Mouse (Mus musculus): ENCODE results near the gene Tex2. TPM values are rescaled to one million over a fixed set of nuclear protein-coding genes. Genes with fewer than 3 reads are reported as not detected.
"Not testable (repeated sequence)": the region's sequence is repeated elsewhere in the genome, so short reads cannot be mapped to it uniquely, and the experiment has no call there.

Gene Tex2
- 10.3 and 11.9 TPM in 2 replicates for polyA plus RNA-seq (2015; fragmentation: Nextera tagmentation; extraction: Ambion mirVana)

DNA sequence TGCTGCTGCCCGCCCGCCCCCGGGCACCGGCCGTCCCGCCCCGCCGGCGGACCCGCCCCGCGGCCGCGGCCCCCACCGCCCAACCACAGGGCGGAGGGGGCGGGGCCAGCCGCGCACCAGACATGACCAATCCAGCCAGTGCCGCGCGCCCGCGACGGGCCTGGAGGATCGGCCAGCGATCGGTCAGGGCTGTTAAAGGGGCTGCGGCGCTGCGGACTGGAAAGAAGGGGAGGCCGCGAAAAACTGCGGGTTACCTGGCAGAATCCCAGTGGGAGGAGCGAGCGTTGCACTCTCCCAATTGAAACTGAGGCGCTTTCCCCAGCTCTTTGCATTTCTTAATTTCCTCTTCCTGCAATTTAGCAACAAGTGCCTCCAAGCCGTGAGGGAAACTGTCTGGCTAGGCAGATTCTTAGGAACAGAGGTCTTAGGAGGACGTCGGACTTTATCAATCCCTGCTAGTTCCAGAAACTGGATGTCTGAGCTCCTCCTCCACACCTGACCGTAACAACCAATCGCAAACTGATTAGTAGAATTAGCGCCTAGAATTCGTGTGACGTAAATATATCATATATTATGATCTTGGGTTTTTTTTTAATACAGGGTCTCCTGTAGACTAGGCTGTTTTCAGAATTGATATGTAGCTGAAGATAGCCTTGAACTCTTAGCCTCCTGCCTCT, at the start of gene Tex2:
Gene Tex2 (minus strand): TSS at position 463 of the 677 bp plus-strand sequence.
- peak within 1 kb of the TSS; percentile 89 for H3K4me2 ChIP-seq
- ATAC-seq (ENCODE audit: insufficient read depth, low FRiP score, low read depth): peak; percentile 97
- no peaks in the 10 kb centered on the region for H3K27me3 ChIP-seq (replicated peaks)
- no peaks in the 10 kb centered on the region for H3K36me3 ChIP-seq
- peaks cover 18% of the 10 kb centered on the region for H3K4me1 ChIP-seq
- peak within 1 kb of the TSS; percentile 94 for H3K27ac ChIP-seq
- peak within 1 kb of the TSS; percentile 99 for H3K4me3 ChIP-seq (replicated peaks)
- peak within 1 kb of the TSS; percentile 90 for H3K9ac ChIP-seq
- no peaks in the 10 kb centered on the region for H3K9me3 ChIP-seq
- under 1% methylated on average over 45 of the region's 45 CpGs for WGBS

DNA sequence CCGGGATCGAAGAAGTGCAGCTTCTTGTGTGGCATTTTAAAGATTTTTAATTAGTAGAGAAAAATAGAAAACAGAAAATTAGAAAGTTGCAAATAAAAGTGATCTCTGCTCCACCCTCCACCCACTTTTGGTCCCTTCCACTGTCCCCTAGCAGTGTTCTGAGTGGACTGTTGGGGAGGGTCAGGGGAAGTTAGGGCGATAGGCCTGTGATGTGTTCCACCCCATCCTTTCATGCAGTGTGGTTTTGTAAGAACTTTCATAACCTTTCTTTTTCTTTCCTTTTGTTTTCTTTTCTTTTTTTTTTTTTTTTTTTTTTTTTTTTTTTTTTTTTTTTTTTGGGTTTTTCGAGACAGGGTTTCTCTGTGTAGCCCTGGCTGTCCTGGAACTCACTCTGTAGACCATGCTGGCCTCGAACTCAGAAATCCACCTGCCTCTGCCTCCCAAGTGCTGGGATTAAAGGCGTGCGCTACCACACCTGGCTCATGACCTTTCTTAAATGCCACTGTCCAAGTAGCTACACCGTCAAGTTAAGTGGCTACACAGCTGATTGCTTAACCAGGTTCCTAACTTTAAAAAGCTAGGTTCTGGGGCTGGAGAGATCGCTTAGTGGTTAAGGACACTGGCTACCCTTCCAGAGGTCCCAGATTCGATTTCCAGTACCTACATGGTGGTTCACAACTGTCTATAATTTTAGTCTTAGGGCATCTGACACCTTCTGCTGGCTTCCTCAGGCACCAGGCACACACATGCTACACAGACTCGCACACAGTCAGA, 49.6 kb upstream of the Tex2 start:
- Histone ChIP-seq H3K9me3 (no peaks in the 10 kb centered on the region), H3K9ac (no peak overlapping the region), H3K4me3 (replicated peaks) (no peak overlapping the region), H3K27me3 (replicated peaks) (no peaks in the 10 kb centered on the region), H3K27ac (no peak overlapping the region), H3K4me1 (peaks cover 29% of the 10 kb centered on the region), H3K36me3 (no peaks in the 10 kb centered on the region), H3K4me2 (no peak overlapping the region)
- WGBS: 87% methylated on average over 10 of the region's 11 CpGs
- no peak for ATAC-seq (ENCODE audit: insufficient read depth, low FRiP score, low read depth)

DNA sequence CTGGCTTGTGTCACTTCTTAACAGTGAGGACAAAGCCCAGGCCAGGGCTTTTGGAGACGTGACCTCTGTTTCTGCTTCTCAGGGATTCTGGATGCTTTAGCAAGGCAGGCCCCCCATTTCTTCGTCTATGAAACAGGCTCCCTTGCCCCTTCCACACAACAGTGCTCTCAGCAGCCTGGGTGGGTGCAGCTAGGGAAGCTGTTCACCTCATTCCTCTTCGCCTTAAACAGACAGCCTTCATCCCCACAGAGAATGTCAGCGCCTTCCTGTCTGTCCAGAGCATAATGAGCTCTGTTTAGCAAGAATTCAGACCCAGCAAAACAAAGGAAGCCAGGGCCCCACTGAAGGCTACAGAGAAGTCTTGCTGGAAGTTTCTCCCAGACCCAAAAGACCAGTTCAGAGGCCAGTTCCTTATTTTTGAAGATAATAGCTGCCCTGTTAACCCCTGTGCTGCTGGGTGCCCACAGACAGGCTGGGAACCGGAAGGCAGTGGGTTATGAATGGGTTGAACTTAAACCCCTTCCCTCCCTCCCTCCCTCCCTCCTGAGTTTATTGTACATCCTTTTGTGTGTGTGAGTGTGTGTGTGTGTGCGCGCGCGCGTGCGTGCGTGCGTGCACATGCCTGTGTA, 47.3 kb upstream of the Tex2 start:
- Histone ChIP-seq H3K9ac (no peak overlapping the region), H3K27me3 (replicated peaks) (no peaks in the 10 kb centered on the region), H3K27ac (peak overlapping the region; percentile 93), H3K4me1 (peaks cover 35% of the 10 kb centered on the region), H3K4me3 (replicated peaks) (no peak overlapping the region), H3K9me3 (no peaks in the 10 kb centered on the region), H3K36me3 (no peaks in the 10 kb centered on the region), H3K4me2 (no peak overlapping the region)
- 65% methylated on average over 13 of the region's 13 CpGs for WGBS
- no peak for ATAC-seq (ENCODE audit: insufficient read depth, low FRiP score, low read depth)

DNA sequence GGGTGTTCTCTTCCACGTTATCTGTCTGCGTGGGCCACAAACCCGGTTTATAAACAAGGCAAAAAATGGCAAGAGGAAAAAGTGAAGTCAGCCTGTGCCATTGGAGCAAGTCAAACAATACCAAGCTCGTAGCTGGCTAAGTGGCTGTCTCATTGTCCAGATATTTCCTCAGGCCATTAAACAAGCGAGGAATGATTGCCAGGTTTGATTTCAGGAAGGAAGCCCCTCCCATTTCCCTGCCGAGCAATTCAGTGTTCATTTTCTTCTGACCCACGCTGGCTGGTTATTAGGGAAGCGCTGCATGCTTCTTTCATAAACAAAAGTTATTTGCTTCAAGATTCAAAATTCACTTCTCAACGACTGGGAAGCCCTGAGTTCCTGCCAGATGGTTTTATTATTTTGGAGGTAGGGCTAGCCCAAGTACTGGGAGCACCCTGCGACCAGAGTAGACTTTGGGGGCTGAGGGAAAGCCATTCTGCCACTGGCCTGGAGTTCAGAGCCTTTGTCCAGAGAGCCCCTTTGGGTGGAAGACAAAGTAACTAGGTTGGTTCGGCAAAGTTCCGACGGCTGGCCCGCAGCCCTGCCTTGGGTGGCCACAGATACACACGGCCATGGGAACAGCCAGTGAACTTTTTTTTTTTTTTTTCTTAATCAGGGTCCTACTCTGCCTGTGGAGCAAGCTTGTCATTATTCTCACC, 46.5 kb upstream of the Tex2 start:
- no peak overlapping the region for H3K9ac ChIP-seq
- WGBS: 40% methylated on average over 15 of the region's 15 CpGs
- no peaks in the 10 kb centered on the region for H3K27me3 ChIP-seq (replicated peaks)
- peaks cover 35% of the 10 kb centered on the region for H3K4me1 ChIP-seq
- no peaks in the 10 kb centered on the region for H3K36me3 ChIP-seq
- no peak for ATAC-seq (ENCODE audit: insufficient read depth, low FRiP score, low read depth)
- H3K4me3 ChIP-seq (replicated peaks): no peak overlapping the region
- H3K4me2 ChIP-seq: no peak overlapping the region
- H3K27ac ChIP-seq: peak overlapping the region; percentile 93
- H3K9me3 ChIP-seq: no peaks in the 10 kb centered on the region

DNA sequence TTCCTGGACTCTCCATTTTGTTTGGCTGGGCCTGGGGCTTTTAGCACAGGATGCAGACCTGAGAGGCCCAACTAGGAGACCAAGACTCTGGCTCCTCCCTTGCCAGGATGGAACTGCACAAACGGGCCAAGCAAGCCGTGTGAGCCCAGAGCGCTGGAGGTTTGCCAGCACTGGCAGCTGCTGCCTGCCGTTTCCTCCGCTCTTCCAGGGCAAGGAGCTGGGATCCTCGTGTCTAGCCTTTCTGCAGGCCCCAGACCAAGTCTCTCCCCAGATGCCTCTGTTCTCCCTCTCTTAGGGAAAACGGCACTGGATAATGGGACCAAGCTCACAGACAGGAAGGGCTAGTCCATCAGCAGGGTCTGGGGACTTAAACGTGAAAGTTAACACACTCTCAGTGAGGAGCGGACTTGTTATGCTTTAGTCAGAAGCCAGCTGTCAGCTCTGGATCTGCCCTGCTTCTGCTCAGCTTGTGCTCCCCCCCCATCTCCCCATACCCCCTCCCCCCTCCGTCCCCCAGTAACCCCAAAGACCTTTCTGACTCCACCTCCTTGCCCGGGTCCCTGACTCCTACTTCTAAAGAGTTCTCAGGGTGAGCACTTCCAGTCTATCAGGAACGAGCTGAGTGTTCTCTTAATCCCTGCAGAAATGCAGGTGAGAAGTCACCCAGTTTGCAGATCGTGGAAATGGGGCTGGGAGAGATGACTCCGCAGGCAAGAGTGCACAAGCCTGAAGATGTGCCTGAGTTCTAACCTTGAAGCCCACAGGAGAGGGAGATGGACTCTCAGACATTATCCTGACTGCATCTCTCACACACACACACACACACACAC, 45.0 kb upstream of the Tex2 start:
- Histone ChIP-seq H3K9me3 (no peaks in the 10 kb centered on the region), H3K9ac (no peak overlapping the region), H3K4me3 (replicated peaks) (no peak overlapping the region), H3K27ac (peak overlapping the region; percentile 93), H3K4me2 (peak overlapping the region; percentile 34), H3K4me1 (peaks cover 35% of the 10 kb centered on the region), H3K27me3 (replicated peaks) (no peaks in the 10 kb centered on the region), H3K36me3 (no peaks in the 10 kb centered on the region)
- WGBS: 16% methylated on average over 14 of the region's 14 CpGs
- peak; percentile 80 for ATAC-seq (ENCODE audit: insufficient read depth, low FRiP score, low read depth)

DNA sequence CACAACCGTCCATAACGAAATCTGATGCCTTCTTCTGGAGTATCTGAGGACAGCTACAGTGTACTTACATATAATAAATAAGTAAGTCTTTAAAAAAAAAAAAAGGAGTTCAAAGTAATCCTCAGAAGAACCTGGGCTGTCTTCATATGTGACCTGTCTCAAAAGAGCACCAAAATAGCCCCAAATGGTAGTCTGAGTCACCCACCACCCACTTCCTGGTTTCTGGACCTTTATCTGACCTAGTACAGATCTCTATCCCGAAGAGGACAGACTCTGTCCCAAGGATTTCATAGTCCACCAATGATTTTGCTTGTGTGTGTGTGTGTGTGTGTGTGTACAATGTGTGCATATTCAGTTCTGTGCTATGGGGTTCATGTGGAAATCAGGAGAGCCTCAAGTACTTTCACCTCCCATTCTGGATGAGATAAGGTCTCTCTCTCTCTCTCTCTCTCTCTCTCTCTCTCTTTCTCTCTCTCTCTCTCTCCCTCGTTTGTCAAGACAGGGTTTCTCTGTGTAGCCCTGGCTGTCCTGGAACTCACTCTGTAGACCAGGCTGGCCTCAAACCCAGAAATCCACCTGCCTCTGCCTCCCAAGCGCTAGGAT, 43.8 kb upstream of the Tex2 start:
- 75% methylated on average over 5 of the region's 5 CpGs for WGBS
- not testable (repeated sequence) for ATAC-seq (ENCODE audit: insufficient read depth, low FRiP score, low read depth)

DNA sequence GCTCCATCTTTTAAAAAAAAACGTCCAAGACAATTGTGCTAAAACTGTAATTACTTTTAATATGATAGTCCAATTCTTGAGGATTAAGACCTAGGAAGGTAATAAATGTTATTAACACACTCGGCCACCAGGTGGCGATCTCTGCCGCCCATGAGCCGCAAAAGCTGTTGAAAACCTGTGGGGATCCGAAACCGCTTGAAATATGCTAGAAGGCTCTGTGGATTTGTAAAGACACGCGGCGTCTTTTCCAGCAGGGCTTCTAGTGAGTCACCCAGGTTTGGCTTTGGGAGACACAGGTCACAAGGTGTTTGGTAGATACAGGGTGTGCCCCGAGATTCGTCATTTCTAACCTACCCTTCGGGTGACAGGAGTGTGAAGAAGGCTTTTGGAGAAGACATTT, 35.1 kb upstream of the Tex2 start:
- no peak overlapping the region for H3K27ac ChIP-seq
- no peaks in the 10 kb centered on the region for H3K4me1 ChIP-seq
- no peaks in the 10 kb centered on the region for H3K36me3 ChIP-seq
- no peak overlapping the region for H3K4me3 ChIP-seq (replicated peaks)
- H3K9me3 ChIP-seq: no peaks in the 10 kb centered on the region
- H3K27me3 ChIP-seq (replicated peaks): no peaks in the 10 kb centered on the region
- no peak for ATAC-seq (ENCODE audit: insufficient read depth, low FRiP score, low read depth)
- 22% methylated on average over 13 of the region's 13 CpGs for WGBS
- no peak overlapping the region for H3K4me2 ChIP-seq
- H3K9ac ChIP-seq: no peak overlapping the region

More for the DNA sequence above, 43.8 kb upstream of the Tex2 start:
- Histone ChIP-seq H3K27ac (peak overlapping the region; percentile 93), H3K4me1 (peaks cover 35% of the 10 kb centered on the region)
- H3K36me3 ChIP-seq; H3K9me3 ChIP-seq; H3K9ac ChIP-seq; H3K4me2 ChIP-seq; H3K4me3 ChIP-seq (replicated peaks); H3K27me3 ChIP-seq (replicated peaks): not testable (repeated sequence)

DNA sequence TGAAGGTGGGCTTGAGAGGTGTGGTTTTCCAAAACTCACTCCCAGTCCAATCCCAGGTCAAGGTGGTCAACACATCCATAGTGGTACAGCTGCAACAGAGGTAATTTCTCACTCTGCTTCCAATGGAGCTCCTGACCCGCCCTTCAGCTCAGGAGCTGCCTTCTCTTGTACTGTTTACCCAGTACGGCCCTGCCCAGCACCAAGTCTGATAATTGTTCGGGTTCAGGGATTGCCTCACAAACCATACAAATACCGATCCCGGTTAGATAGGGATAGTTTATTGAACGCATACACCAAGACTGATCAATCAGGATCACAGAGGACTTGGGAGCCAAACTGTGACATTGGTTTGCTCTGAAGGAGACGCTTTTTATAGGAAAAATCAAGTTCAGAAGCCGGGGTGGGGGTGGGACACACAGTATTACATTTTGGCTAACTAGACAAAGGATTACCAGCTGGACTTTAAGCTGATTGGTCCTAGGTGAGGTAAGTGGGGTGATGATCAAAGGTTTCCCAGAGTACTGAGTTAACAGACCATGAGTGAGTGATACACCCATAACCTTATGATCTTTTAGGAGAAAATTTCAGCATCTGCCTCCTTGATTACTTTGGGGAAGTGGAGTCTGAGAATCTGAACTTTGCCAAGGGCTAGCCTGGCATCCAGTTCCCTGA, 29.9 kb upstream of the Tex2 start:
- 63% methylated on average over 8 of the region's 8 CpGs for WGBS
- no peak for ATAC-seq (ENCODE audit: insufficient read depth, low FRiP score, low read depth)
- peak overlapping the region; percentile 72 for H3K27ac ChIP-seq

DNA sequence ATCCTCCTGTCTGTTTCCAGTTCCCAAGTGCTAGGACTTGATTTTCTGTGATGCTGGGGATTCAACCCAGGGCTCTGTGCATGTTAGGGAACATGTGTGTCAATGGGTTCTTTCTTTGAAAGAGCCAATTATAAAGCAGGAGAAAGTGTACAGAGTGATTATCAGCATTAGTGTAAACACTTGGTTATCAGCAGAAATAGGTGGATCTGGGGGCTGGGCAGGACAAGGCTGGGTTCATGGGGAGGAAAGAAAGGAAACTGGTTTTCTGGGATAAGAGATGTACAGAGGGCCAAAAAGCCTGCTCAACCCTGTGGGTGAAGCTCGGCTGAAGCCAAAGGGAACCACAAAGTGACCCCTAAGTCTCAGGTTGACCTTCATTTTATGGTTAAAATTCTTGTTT, 28.4 kb upstream of the Tex2 start:
- H3K4me3 ChIP-seq (replicated peaks): no peak overlapping the region
- H3K9me3 ChIP-seq: no peaks in the 10 kb centered on the region
- no peak overlapping the region for H3K4me2 ChIP-seq
- peak; percentile 74 for ATAC-seq (ENCODE audit: insufficient read depth, low FRiP score, low read depth)
- H3K36me3 ChIP-seq: no peaks in the 10 kb centered on the region
- no peaks in the 10 kb centered on the region for H3K27me3 ChIP-seq (replicated peaks)
- peaks cover 22% of the 10 kb centered on the region for H3K4me1 ChIP-seq
- peak overlapping the region; percentile 72 for H3K27ac ChIP-seq
- H3K9ac ChIP-seq: no peak overlapping the region
- WGBS: 61% methylated on average over 1 of the region's 1 CpGs

More for the DNA sequence above, 29.9 kb upstream of the Tex2 start:
- no peaks in the 10 kb centered on the region for H3K36me3 ChIP-seq
- H3K4me3 ChIP-seq (replicated peaks): no peak overlapping the region
- H3K4me2 ChIP-seq: no peak overlapping the region
- no peaks in the 10 kb centered on the region for H3K27me3 ChIP-seq (replicated peaks)
- H3K4me1 ChIP-seq: peaks cover 22% of the 10 kb centered on the region
- no peaks in the 10 kb centered on the region for H3K9me3 ChIP-seq
- no peak overlapping the region for H3K9ac ChIP-seq

DNA sequence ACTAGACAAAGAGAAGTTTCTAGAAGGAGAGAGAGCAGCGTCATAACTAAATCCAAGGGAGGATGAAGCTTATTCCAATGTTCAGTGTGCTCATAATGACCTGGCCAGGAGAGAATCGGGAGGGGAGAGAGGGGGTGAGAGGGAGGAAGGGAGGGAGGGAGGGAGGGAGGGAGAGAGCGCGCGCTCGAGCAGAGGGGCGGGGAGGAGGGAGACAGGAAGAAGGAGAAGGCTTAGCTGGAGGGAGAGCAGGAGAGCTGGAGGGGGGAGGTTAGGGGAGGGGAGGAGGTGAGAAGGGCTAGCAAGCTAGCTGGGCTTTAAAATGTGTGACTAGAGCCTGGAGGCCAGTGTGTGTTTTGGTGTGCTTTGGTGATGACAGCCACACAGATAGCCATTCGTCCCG, 26.8 kb upstream of the Tex2 start:
- no peak for ATAC-seq (ENCODE audit: insufficient read depth, low FRiP score, low read depth)

More for the DNA sequence above, 26.8 kb upstream of the Tex2 start:
- Histone ChIP-seq H3K4me1 (peaks cover 22% of the 10 kb centered on the region), H3K36me3 (no peaks in the 10 kb centered on the region), H3K4me2 (no peak overlapping the region), H3K27ac (peak overlapping the region; percentile 80), H3K4me3 (replicated peaks) (no peak overlapping the region), H3K27me3 (replicated peaks) (no peaks in the 10 kb centered on the region), H3K9me3 (no peaks in the 10 kb centered on the region), H3K9ac (no peak overlapping the region)
- WGBS: 11% methylated on average over 9 of the region's 9 CpGs
